Mouse (Mus musculus): Measurements from ENCODE around the gene Zfp280c.

Zfp280c gene

DNA sequence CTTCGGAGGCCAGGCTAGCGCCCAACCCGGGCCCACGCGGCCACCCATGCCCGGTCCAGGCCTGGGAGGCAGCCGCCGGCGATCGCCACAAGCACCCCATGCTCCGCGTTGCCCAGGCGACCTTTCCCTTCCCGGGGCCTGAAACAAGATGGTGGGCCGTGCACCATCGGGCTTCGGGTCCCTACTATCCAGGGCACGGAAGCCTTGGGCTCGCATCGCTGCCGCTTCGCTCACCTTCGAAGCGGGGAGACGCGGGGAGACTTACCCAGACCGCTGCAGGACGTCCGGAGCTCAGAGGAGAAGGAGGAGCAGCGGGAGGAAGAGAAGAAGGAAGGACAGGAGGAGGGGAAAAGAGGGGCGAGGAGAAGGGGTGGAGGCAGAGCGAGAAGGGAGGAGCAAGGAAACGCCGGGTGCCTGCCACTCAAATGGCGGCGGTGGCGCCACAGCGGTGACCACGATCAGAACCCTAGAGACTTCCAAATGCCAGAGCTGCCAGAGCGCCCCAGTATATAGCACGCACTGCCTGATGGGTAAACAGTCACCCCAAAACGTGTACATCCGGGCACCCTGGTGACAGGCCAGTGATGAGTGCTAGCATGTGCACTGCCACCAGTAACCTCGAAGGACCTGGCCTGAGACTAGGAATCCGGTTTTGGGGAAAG is at the start of gene Zfp280c:
Gene Zfp280c, minus strand, starts transcription at position 406 of the 662 bp plus-strand sequence.
- DNase-seq (ENCODE audit: low spot score): peak; percentile 55

DNA sequence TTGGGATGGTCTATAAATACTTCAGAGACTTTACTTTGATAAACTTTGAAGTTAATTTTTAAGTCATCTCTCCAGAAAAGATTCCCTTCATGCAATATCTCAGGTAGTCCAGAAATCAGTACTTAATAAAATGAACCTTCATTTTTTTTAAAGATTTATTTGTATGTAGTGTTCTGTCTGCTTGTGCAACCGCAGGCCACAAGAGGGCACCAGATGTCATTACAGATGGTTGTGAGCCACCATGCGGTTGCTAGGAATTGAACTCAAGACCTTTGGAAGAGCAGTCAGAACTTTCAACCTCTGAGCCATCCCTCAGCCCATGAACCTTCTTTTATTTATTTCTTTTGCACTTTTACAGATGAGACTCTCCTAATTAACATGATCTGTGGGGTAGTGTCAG is 42.7 kb upstream of the Zfp280c start:
- DNase-seq (ENCODE audit: low spot score): no peak

DNA sequence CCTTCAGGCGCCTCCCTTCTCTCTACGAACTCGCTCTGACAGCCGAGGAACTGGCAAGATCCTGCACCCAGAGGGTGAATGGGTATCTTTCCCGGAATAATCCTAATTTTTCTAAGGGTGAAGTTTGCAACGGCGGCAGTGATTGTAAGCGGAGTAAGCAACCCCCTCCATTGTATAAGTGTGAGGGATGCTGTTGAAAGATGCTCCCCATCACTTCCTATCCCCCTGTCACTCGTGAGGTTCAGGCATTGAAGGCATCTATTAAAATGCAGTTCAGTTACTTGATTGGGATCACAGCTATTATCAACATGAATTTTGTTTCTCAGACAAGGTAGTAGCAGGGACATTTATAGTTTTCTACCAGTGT is 29.7 kb upstream of the Zfp280c start:
- DNase-seq (ENCODE audit: low spot score): no peak

DNA sequence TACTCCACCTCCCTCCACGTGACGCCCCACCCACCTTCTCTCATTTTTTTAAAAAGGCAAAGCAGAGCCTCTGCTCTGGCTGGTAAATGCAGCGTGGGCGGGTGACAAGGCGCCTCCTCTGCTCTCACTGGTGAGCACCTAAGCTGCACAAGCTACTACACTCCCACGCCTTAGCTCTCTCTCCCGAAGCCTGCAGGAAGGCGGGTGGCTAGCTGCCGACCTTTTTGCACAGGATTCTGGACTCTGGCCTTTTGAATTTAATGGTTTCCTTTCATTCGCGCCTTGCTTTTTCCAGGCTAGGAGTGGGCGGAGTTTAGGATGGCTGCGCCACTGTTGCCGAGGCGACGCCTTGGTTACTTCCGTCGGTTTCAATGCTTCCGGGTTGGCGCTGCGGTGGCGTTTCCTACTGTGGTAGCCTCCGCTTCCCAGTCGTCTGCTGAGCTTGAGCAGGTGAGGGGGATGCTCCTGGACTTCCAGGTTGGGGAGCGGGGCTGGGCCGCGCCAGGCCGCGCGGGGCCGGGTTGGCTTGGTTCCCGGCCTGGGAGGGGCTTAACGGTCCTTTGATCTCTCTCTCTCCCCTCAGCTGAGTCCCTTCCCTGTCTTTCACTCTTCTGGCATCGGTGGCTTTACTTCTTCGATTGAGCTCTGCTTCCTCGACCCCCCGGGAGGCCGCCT is 29.2 kb upstream of the Zfp280c start, which contains the start of gene Slc25a14:
Gene Slc25a14, plus strand, starts transcription at position 35 of the 675 bp plus-strand sequence.
- peak; percentile 80 for DNase-seq (ENCODE audit: low spot score)

DNA sequence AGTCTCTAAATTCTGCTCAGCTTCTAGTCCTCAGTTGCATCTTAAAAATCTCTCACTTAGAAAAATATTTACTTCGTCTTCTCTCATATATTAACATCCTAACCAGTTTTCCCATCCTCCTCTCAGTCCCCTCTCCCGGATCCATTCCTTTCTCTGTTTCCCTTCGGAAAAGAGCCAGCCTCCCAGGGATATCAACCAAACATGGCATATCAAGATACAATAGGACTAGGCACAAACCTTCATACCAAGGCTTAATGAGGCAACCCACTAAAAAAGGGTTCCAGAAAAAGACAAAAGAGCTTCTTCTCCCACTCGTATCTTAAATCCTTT is 28.7 kb upstream of the Zfp280c start:
- DNase-seq (ENCODE audit: low spot score): no peak

DNA sequence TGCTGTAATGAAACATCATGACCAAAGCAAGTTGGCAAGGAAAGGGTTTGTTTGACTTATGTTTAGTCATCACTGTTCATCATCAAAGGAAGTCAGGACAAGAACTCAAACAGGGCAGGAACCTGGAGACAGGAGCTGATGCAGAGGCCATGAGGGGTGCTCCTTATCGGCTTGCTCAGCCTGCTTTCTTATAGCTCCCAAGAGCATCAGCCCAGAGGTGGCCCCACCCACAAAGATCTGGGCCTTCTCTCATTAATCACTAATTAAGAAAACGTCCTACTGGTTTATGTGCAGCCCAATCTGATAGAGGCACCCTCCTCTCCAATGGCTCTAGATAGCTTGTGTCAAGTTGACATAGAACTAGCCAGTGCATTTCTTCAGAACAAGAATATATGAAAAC is 10.6 kb upstream of the Zfp280c start:
- no peak for DNase-seq (ENCODE audit: low spot score)

DNA sequence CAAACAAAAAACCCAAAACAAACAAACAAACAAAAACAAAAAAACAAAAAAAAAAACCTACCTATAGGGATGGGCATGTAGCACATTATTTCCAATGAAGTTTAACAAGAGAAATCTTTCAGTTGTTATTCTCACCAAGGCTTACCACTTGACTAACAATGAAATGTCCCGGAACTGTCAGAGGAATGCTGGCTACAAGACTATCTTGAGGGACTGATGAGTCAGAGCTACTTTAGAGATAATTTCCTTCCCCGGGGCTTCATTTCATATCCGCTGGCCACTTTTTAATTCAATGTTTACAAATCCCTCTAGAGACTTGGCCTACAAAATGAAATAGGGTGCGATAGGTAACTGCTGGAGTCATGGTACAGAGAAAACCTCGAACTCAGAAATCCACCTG is 2.6 kb upstream of the Zfp280c start:
- no peak for DNase-seq (ENCODE audit: low spot score)

DNA sequence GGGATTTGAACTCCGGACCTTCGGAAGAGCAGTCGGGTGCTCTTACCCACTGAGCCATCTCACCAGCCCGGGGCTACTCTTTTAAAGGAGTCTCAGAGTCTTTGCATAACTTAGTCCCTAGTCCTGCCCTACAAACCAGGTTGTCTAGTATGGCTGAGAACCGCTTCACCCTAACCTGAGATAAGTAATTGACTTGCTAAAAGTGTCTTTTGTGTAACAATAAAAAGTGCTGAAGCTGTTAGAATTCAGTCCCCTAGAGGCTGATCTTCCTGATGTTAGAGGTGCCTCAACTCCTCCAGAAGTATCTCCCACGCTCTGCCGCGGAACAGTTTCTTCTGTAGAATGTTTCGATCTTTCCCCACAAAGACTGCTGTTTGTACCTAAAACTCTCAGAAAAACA is 1.7 kb upstream of the Zfp280c start:
- DNase-seq (ENCODE audit: low spot score): no peak

DNA sequence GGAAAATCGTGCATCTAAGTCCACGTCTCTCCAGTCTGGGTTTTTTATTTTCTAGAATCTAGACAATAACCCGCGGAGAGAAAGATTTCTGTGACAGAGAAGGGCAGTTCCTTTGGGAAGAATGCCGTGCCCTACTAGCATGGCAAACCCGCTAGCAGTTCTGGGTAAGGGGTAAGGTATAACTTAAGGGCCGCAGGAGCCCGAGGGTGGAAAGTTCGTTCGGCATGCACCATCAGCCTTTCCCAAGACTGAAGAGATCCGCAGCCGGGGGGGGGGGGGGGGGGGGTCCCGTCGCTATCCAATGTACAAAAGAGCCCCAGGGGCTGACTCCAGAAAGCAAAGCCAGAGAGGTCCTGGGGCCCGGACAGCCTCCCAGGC is 594 bp downstream of the Zfp280c start:
- DNase-seq (ENCODE audit: low spot score): peak; percentile 6

DNA sequence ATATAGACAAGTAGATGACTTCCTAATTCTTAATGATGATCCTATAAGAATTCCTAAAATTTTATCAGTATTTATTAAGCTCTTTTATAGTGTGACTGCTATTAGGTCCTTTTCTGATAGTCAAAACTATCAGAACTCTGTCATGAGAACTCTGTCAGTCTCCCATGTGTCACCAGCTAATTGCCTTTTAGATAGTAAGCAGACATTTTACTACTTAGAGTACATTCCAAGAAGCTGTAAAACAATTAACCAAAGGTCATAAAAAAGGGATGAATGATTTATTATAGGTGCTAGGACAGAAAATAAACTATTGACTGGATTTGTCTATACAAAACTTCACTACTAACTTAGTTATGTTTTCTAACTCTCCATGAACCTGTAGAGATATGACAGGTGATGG is 11.0 kb downstream of the Zfp280c start:
- DNase-seq (ENCODE audit: low spot score): no peak

DNA sequence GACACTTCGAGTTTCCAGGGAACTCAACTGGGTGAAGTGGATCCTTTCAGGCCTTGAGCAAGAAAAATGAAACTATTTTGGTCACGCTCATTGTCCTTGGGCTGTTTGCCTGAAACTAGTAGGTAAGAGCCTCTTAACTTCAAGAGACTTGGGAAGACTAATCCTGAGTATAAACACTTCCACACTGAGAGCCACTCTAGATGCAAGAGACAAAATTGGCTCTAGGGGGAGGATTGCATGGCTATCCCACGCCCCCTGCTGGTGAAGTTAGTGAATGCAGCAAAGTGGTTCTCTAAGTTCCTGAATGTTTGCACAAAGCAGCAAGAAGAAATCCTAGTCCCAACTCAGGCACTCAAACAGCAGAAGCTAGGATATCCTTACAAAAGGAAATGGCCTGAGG is 62.1 kb downstream of the Zfp280c start:
- DNase-seq (ENCODE audit: low spot score): peak; percentile 44

DNA sequence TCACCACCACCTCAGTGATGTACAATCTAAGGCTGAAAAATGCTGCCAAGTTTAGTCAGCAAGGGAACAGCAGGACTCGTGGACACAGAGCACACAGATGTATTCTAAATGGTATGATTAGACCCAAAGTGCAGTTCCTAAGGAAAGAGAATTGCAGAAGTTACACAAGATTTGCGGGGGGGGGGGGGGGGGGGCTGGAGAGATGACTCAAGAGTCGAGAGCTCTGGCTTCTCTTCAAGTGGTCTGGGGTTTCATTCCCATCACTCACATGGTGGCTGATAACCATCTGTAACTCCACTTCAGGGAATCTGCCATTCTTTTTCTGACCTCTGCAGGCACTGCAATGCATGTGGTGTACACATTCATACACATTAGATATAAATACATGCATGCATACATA is 67.9 kb downstream of the Zfp280c start:
- DNase-seq (ENCODE audit: low spot score): no peak

DNA sequence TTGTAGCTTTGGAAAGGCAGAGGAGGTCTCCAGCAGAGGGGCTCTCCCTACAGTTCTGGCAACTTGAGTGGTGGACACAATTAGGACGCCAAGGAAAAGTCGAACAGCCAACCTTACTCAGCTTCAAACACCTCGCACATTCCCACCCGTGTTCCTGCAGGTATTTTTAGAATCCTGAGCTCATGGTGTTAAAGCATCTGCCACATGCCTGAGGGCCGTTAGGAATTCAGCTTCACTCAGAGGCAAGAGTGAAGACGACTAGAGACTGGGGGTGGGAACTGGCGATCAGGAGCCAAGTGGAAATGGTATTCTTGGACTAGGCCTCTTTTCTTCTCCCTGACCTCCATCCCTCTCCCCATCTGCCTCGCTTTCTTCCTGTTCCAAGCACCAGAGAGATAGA is 68.4 kb downstream of the Zfp280c start:
- DNase-seq (ENCODE audit: low spot score): no peak

DNA sequence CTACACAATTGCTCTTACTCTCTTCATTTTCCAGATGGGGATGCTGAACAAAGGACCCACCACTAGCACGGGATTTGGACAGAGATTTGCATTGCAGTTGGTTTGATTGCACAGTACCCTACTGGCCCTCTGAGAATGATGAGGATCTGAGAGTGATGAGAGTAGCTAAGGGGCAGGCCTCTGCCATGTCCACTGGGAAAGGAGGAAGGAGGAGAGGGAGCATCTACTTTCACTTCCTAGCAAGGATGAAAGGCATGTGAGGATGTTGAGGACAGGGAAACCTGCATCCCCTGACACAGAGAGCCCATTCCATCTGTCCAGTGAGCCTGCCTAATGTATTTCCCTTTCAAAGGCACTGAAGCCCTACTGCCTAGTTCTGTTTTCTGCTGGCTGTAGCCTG is 69.0 kb downstream of the Zfp280c start:
- no peak for DNase-seq (ENCODE audit: low spot score)

DNA sequence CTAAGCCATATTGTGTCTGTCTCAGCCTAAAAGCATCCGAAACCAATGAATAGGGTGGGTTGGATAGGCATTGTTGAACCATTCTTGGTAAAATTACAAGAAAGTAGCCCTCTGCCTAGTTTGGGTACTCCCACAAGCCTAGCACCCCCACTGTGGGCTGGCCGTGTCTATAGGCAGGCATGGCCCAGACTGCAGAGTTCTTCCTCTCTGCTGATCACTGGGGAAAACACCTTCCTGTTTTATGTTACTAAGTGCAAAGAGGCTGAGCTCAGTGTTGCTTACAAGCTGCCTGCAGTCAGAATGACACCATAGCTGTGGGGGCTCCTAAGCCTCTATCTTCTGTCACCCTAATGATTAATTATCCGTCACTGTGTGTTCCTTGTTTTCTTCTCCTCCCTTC is 70.8 kb downstream of the Zfp280c start:
- no peak for DNase-seq (ENCODE audit: low spot score)

DNA sequence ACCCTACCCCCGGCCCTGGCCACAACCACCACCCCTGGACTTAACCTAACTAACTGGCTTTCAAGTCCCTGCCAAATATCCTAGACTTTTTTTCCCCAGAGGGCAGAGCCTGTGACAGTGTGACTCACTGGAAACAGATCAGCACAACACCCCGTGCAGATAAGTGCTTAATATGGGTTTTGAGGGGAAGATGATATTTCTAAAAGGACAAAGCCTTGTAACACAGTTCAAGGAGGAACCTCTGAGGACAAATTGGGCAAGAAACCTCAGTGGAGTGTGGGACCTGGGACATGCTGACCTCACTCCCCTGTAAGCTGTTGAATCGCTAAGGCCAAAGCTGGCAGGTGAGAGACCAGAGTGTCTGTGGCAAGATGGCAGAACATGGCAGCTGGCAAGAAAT is 72.7 kb downstream of the Zfp280c start:
- DNase-seq (ENCODE audit: low spot score): no peak

DNA sequence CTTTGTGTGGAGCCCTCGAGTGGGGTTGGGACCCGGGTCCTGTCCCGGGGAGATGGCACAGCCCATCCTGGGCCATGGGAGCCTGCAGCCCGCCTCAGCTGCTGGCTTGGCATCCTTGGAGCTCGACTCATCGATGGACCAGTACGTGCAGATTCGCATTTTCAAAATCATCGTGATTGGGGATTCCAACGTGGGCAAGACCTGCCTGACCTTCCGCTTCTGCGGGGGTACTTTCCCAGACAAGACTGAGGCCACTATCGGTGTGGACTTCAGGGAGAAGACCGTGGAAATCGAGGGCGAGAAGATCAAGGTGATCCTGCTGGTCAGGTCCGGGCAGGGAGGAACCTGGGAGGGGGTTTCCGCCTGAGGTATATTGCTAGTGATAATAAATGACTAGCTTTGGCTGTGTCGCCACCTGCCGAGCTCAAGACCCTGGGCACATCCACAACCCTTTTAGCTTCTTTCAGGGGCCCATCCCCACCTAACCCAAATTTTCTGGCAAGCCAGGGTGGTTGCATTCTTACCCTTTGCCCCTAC is 74.7 kb downstream of the Zfp280c start:
- no peak for DNase-seq (ENCODE audit: low spot score)

DNA sequence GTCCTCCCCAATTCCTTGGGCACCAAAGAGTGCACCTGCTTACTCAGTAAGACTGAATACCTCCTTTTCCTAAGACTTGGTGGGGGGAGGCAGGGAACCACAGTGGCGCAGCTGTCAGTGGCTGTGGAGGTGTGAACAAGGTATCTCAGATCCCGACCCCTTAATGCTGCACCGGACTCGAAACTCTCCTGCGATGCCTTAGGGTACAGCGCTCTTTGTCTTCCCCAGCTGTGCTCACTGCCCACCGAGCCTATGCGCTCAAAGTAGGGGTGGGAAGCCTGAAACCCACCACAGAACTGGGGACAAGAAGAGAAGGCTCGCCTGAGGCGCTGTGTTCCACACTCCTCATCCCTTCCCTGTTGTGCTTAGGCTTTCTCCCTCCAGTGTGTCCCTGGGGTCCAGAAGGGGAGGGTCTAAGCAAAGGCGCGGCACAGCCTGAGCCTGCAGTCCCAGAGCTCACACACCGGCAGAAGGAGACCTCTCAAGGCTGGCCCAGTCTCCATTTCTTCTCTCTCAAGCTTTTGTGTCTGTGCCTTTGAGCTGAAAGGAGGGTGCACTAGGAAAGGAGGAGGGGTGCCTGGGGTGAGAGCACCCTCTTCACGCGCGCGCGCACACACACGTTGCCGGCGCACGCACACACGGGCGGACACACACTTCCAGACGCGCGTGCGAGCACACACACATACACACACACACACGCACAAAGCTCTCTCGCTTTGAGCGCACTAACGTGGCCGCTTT is 75.3 kb downstream of the Zfp280c start, which contains the start of gene Rab33a:
Gene Rab33a, plus strand, starts transcription at position 478 of the 741 bp plus-strand sequence.
- no peak for DNase-seq (ENCODE audit: low spot score)

DNA sequence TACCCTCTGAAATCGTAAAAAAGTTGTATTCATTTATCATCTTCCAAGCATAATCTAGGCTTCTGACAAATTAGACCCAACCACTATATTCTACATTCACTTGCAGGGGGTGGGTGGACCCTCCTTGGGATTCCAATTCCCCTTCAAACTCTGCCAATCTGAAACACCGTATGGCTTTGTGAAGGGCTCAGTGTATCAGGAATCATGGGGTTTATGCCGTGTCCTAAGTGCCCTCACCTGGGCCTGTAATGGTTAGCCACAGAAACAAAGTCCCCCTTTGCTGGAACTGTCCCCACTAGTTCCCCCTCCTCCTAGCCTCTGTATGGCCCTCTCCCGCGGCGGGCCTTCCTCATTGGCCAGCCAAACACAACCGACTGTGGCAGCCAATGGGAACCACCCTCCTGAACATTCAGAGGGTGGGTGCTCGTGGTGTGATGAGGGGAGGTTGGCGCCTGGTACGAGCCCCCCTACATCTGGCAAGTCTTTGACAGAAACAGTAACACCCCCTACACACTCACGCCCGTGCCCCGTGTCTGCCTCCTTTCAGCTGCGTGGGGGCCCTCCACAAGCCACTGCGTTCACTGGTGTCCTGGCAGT is 76.0 kb downstream of the Zfp280c start:
- DNase-seq (ENCODE audit: low spot score): no peak

DNA sequence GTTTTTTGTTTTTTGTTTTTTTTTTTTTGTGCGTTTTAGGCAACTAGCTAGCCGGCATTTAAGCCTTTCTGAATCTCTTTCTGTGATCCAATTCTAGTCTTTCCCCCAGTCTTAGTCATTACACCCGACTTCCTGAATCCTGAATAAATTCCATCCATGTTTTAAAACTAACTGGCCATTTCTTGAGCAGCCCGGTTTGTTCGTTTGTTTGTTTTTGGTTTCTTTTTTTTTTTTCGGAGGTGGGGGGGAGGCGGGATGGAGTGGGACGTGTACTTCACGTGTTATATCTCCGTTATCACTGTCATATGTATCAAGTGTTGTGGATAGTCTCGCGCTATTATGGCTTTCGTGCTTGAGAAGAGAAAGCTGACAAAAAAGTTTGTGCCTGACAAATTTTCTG is 80.5 kb downstream of the Zfp280c start:
- peak; percentile 31 for DNase-seq (ENCODE audit: low spot score)

DNA sequence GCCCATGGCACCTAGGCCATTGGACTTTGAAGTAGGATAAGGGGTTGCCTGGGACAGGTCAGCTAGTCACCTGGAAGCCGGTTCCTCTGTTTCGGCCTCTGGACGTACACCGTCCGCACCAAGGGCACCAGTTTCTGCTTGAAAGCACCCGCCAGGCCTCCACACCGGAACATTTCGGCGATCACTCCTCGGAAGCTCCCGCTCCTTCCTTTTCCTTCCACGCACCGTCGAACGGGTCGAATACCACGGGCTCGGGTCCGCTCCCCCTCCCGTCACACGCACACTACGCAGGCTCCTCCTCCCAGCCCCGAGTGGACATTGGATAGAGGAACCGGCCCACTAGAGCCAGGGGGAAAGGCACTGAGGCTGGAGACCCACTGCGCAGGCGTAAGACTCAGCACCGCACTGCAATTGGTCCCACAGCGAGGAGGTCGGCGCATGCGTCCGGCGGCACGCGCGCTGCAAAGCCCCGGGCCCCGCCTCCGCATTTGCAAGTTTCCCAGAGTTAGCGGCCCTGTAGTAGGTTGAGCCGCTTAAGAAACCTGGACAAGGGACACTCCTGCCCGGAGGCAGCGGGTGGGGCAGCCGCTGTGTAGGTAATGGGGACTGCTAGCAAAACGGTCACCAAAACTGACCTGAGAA is 81.0 kb downstream of the Zfp280c start, which contains the start of gene Aifm1:
Gene Aifm1, minus strand, starts transcription at position 398 of the 642 bp plus-strand sequence.
- DNase-seq (ENCODE audit: low spot score): peak; percentile 89

DNA sequence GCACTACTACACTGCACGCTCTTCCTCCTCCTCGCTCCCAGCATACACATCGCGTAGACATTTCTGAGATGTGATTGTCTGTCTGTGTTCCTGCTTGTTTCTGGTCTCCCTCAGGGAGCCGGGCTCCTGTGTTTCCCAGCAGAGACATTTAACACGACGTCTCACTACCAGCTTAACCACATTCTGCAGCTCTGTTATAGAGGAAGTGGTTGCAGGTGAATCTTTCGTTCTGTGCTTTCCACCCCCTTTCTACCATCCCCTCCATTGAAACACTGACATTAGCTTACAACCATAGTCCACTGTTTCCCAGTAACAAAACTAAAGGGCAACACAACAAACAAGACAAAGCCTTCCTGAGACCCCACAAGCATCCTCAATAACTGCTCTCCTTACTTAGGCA is 100.5 kb downstream of the Zfp280c start:
- DNase-seq (ENCODE audit: low spot score): no peak
